Mouse (Mus musculus): ENCODE data around the gene Slitrk5. TPM values are rescaled to one million over a fixed set of nuclear protein-coding genes. Genes with fewer than 3 reads are reported as not detected.
"Not testable (repeated sequence)": the region's sequence is repeated elsewhere in the genome, so short reads cannot be mapped to it uniquely, and the experiment has no call there.

Slitrk5 gene
- 0.05 TPM in 2 replicates for polyA plus RNA-seq (2015; fragmentation: Nextera tagmentation; extraction: Ambion mirVana)

DNA sequence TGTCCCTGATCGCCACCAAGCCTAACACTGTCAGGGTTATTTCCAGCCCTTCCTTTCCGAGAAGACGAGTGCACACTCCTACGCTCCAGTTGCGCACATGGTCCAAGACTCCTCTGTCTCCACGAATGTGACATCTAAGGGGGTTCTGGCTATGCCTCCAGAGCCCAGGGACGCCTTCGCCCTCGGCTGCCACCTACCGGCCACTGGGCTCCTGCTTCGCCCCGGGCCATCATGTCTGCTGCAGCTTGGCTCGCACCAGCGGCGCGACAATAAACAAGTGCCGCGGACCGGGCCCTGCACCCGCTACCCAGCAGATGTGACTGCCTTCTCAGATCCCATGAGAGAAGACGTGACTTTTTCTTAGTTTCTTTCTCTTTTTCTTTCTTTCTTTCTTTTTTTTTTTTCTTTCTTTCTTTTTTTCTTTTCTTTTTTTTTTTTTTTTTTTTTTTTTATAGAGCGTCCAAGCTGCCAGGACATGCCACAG is at the start of gene Slitrk5:
TSS of gene Slitrk5 (plus strand) at position 434 of the 484 bp plus-strand sequence.
- peak within 1 kb of the TSS; percentile 72 for H3K4me2 ChIP-seq
- H3K4me1 ChIP-seq (replicated peaks) = no peaks in the 10 kb centered on the region
- 3% methylated on average over 22 of the region's 22 CpGs for WGBS (ENCODE audit: insufficient replicate concordance)
- H3K27ac ChIP-seq = no peak within 1 kb of the TSS
- no peak within 1 kb of the TSS for H3K9ac ChIP-seq
- no peaks in the 10 kb centered on the region for H3K36me3 ChIP-seq
- DNase-seq = peak; percentile 25
- peak within 1 kb of the TSS; percentile 51 for H3K4me3 ChIP-seq (replicated peaks)
- no peaks in the 10 kb centered on the region for H3K9me3 ChIP-seq (replicated peaks)
- peak; percentile 71 for ATAC-seq (ENCODE audit: low read depth)
- peaks cover 56% of the 10 kb centered on the region for H3K27me3 ChIP-seq

DNA sequence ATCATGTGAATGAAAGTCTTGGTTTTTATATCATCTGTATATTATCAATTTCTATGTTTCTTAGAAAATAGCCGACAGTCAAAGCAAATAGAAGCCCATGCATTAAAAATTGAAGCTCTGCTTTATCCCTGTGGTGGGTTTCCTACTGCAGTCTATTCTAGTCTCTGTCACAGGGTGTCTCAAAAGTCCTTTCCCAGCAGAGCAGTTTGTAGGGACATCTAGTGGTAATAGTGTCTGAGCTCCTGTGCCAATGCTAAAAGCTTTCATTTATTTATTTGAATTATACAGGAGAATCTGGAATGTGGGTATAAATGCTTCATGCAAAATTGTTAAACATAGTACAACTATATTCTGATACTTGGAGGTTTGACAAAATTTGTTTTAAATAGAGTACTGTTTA is 2.0 kb upstream of the Slitrk5 start:
- ATAC-seq (ENCODE audit: low read depth) (no peak), DNase-seq (no peak)
- Histone ChIP-seq H3K4me2 (no peak overlapping the region), H3K4me1 (replicated peaks) (no peaks in the 10 kb centered on the region), H3K27me3 (peaks cover 40% of the 10 kb centered on the region), H3K36me3 (no peaks in the 10 kb centered on the region), H3K27ac (no peak overlapping the region), H3K9ac (no peak overlapping the region), H3K4me3 (replicated peaks) (no peak overlapping the region), H3K9me3 (replicated peaks) (no peaks in the 10 kb centered on the region)
- WGBS (ENCODE audit: insufficient replicate concordance) = 37% methylated on average over 1 of the region's 1 CpGs

DNA sequence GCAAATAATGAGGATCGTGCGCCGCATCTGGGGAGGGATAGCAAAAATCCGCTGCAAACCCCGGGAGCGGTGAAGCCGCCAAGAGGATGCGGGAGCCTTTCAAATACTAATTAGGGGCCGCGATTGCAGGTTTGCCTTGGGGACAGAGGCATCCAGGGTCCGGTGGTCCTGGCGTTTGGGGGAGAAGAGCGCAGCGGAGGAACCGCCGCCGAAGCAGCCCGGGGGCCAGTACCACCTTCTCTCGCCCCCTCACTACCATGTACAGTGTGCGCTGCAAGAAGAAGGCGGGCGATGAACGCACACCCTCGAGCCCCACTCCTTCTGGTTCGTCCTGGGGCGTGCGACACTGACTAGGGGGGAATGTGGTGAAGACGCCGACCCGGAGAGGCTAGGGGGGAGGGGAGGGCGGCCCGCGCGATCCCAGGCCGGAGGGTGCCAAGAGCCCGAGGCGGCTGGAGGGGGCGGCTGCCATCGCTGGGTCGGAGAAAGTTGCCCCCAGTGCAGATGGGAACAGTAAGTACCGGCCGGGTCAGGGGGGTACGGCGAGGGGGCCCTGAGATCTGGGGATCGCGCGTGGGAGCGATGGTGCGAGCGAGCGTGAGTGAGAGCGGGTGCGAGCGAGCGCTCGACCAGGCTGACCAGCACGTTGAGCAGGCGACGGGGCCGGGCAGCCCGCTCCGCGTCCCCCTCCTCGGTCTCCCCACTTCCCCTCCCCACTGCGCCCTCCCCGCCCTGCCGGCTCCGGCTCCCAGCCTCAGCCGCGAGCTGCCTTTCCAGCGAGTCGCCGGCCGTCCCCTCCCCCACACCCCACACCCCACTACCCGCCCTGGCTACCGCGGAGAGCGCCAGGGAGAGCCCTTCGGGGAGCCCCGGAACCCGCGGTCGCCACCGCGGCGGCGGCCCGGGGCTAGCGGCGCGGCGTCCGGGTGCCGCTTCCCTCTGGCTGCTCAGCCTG is 591 bp downstream of the Slitrk5 start:
- H3K9ac ChIP-seq = no peak overlapping the region
- peaks cover 64% of the 10 kb centered on the region for H3K27me3 ChIP-seq
- H3K4me3 ChIP-seq (replicated peaks) = peak overlapping the region; percentile 51
- WGBS (ENCODE audit: insufficient replicate concordance) = under 1% methylated on average over 84 of the region's 94 CpGs
- H3K27ac ChIP-seq = no peak overlapping the region
- H3K9me3 ChIP-seq (replicated peaks) = no peaks in the 10 kb centered on the region
- DNase-seq = no peak
- ATAC-seq (ENCODE audit: low read depth) = peak; percentile 54
- H3K4me2 ChIP-seq = peak overlapping the region; percentile 72
- H3K36me3 ChIP-seq = no peaks in the 10 kb centered on the region
- H3K4me1 ChIP-seq (replicated peaks) = no peaks in the 10 kb centered on the region

DNA sequence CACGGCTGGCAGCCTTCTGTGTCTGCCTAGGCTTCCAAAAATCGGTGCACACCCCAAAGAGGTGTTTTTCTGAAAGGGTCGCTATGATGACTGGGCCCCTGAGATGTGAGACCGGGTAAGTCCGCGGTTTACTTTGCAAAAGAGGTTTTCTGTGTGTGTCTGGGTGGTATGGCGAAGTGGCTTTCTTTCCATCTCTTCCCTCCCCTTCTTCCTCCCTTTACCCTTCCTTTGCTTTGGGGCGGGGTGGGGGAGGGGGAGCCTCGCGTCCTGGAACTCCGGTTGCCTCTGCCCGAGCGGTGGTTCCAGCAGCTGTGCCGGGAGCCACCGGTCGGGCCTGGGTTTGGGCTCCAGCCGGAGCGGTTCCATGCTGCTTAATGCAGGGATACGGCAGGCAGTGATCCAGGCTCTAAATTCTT is 1.3 kb downstream of the Slitrk5 start:
- ATAC-seq (ENCODE audit: low read depth) (no peak), DNase-seq (no peak)
- Histone ChIP-seq H3K9ac (no peak overlapping the region), H3K36me3 (no peaks in the 10 kb centered on the region), H3K9me3 (replicated peaks) (no peaks in the 10 kb centered on the region), H3K4me2 (peak overlapping the region; percentile 72), H3K27ac (no peak overlapping the region), H3K4me3 (replicated peaks) (peak overlapping the region; percentile 51), H3K27me3 (peaks cover 70% of the 10 kb centered on the region), H3K4me1 (replicated peaks) (0 out of 2 replicates have a peak, but pooled peaks cover 2% of the 10 kb centered on the region)
- under 1% methylated on average over 19 of the region's 19 CpGs for WGBS (ENCODE audit: insufficient replicate concordance)

DNA sequence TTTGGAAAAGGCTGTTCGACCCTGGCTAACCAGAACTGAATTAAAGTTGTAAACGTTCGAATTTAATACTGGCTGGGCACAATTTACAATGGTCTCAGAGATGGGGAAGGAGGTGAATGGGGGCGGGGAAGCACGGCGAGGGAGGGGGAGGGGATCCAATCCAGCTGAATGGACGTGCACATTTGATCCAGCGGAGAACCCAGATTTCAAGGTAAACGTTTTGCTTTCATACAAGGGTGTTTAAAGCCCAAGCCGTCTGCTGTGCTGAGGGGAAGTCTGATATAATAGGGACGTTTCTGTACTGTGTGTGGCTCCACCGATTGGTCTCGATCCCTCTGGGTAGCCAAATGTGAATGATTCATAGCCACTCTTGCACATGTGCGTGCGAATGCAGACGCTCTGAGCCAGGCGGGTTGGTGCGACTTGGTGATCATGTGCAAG is 2.0 kb downstream of the Slitrk5 start:
- Histone ChIP-seq H3K9me3 (replicated peaks) (no peaks in the 10 kb centered on the region), H3K36me3 (no peaks in the 10 kb centered on the region), H3K4me2 (peak overlapping the region; percentile 72; the same call in 1 of the 2 replicates), H3K27ac (no peak overlapping the region), H3K4me1 (replicated peaks) (0 out of 2 replicates have a peak, but pooled peaks cover 5% of the 10 kb centered on the region), H3K27me3 (peaks cover 77% of the 10 kb centered on the region), H3K4me3 (replicated peaks) (no peak overlapping the region), H3K9ac (no peak overlapping the region)
- no peak for DNase-seq
- WGBS (ENCODE audit: insufficient replicate concordance) = under 1% methylated on average over 18 of the region's 18 CpGs
- ATAC-seq (ENCODE audit: low read depth) = no peak

DNA sequence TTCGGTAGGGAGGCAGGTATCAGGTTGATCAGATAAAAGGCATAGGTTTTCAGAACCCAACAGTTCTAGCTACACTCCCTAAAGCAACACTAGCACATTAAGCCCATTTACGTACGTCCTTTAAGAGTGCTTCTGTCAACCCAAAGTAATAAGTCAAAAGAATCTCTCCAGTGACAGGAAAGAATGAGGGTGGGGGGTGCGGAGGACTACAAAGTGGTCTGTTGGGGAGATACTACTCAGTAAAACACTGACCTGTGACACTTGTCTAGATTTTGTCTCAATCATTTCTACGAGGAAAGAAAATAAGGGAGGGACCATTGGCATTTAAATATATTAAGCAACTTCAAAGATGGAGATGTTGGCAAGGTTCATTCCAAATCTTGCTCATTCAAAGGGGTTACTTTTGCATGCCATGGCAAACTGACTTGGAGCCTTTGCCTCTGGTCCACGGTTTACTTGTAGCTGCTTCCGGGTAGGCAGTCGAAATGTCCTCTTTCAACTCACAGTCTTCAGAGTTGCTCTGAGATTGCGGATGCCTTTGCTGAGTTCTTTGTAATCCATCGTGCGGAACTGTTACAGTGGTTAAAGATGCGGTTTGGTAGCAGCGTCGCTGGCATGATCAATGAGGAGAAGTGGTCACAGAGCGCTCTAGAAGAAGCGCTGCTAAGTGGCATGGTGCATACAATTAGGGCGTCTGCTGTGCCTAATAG is 2.6 kb downstream of the Slitrk5 start:
- H3K36me3 ChIP-seq = no peaks in the 10 kb centered on the region
- no peaks in the 10 kb centered on the region for H3K9me3 ChIP-seq (replicated peaks)
- no peak overlapping the region for H3K4me3 ChIP-seq (replicated peaks)
- H3K27me3 ChIP-seq = peaks cover 81% of the 10 kb centered on the region
- H3K4me2 ChIP-seq = no peak overlapping the region
- ATAC-seq (ENCODE audit: low read depth) (no peak), DNase-seq (no peak)
- H3K27ac ChIP-seq = no peak overlapping the region
- 7% methylated on average over 17 of the region's 17 CpGs for WGBS (ENCODE audit: insufficient replicate concordance)
- no peak overlapping the region for H3K9ac ChIP-seq
- 0 out of 2 replicates have a peak, but pooled peaks cover 5% of the 10 kb centered on the region for H3K4me1 ChIP-seq (replicated peaks)

DNA sequence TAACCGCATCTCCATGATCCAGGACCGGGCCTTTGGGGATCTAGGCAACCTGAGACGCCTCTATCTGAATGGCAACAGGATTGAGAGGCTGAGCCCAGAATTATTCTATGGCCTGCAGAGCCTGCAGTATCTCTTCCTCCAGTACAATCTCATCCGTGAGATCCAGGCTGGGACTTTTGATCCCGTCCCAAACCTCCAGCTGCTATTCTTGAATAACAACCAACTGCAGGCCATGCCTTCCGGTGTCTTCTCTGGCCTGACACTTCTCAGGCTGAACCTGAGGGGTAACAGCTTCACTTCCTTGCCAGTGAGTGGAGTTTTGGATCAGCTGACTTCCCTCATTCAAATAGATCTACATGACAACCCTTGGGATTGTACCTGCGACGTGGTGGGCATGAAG is 5.4 kb downstream of the Slitrk5 start:
- Histone ChIP-seq H3K4me2 (no peak overlapping the region), H3K27ac (no peak overlapping the region), H3K27me3 (peaks cover 69% of the 10 kb centered on the region), H3K4me3 (replicated peaks) (no peak overlapping the region), H3K4me1 (replicated peaks) (0 out of 2 replicates have a peak, but pooled peaks cover 5% of the 10 kb centered on the region), H3K36me3 (no peaks in the 10 kb centered on the region), H3K9me3 (replicated peaks) (no peaks in the 10 kb centered on the region), H3K9ac (no peak overlapping the region)
- ATAC-seq (ENCODE audit: low read depth) (no peak), DNase-seq (no peak)
- WGBS (ENCODE audit: insufficient replicate concordance) = 48% methylated on average over 8 of the region's 8 CpGs

DNA sequence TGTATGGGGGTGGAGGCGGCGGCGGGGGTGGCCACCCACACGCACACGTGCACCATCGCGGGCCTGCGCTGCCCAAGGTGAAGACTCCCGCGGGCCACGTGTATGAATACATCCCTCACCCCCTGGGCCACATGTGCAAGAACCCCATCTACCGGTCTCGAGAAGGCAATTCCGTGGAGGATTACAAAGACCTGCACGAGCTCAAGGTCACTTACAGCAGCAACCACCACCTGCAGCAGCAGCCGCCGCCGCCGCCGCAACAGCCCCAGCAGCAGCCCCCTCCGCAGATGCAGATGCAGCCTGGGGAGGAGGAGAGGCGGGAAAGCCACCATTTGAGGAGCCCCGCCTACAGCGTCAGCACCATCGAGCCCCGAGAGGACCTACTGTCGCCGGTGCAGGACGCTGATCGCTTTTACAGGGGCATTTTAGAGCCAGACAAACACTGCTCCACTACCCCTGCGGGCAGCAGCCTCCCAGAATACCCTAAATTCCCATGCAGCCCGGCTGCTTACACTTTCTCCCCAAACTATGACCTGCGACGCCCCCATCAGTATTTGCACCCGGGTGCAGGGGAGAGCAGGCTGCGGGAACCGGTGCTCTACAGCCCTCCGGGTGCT is 6.3 kb downstream of the Slitrk5 start:
- H3K4me1 ChIP-seq (replicated peaks) = 0 out of 2 replicates have a peak, but pooled peaks cover 5% of the 10 kb centered on the region
- peak overlapping the region; percentile 55 for H3K4me2 ChIP-seq
- H3K27ac ChIP-seq = no peak overlapping the region
- no peaks in the 10 kb centered on the region for H3K9me3 ChIP-seq (replicated peaks)
- peaks cover 60% of the 10 kb centered on the region for H3K27me3 ChIP-seq
- H3K36me3 ChIP-seq = no peaks in the 10 kb centered on the region
- peak overlapping the region; percentile 37 for H3K4me3 ChIP-seq (replicated peaks)
- no peak overlapping the region for H3K9ac ChIP-seq
- ATAC-seq (ENCODE audit: low read depth) (no peak), DNase-seq (no peak)
- 2% methylated on average over 36 of the region's 38 CpGs for WGBS (ENCODE audit: insufficient replicate concordance)

DNA sequence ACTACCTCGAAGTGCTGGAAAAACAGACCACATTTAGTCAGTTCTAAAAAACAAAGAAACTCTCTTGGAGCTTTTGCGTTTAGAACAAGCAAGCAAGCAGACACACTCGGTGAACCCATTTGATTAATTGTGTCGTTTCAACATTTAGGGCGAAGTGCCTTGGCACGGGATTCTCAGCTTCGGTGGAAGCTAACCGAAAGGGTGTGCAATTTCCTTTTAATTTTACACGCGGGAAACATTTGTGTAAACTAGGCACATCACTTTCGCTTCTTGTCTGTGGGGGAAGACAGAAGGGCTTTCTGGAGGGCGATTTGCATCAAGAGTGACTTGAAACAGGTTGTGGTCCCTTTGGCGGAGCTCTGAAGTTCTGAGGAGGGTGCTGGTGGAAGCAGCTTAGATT is 6.9 kb downstream of the Slitrk5 start:
- Histone ChIP-seq H3K27ac (no peak overlapping the region), H3K9ac (no peak overlapping the region), H3K4me3 (replicated peaks) (peak overlapping the region; percentile 37), H3K4me1 (replicated peaks) (0 out of 2 replicates have a peak, but pooled peaks cover 5% of the 10 kb centered on the region), H3K36me3 (no peaks in the 10 kb centered on the region), H3K9me3 (replicated peaks) (no peaks in the 10 kb centered on the region), H3K27me3 (peaks cover 54% of the 10 kb centered on the region), H3K4me2 (peak overlapping the region; percentile 55)
- WGBS (ENCODE audit: insufficient replicate concordance) = 4% methylated on average over 13 of the region's 13 CpGs
- DNase-seq (no peak), ATAC-seq (ENCODE audit: low read depth) (no peak)

DNA sequence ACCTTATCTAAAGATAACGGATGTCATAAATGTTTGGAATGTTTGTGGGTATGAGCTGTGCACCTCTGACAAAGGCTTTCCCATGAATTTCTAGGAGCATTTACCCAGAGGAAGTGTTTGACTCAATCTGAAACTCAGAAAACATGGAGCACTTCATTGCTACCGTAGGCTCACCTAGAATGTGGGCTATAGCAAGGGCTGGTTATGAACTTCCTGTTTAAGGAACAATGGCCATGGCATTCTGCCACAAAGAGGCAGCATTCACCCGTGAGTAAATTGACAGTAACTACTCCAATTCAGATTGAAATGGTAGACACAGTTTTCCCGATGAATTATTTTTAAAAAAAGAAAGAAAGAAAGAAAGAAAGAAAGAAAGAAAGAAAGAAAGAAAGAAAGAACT is 8.6 kb downstream of the Slitrk5 start:
- no peaks in the 10 kb centered on the region for H3K9me3 ChIP-seq (replicated peaks)
- no peak overlapping the region for H3K4me2 ChIP-seq
- 0 out of 2 replicates have a peak, but pooled peaks cover 5% of the 10 kb centered on the region for H3K4me1 ChIP-seq (replicated peaks)
- no peak overlapping the region for H3K9ac ChIP-seq
- DNase-seq = no peak
- no peak for ATAC-seq (ENCODE audit: low read depth)
- no peak overlapping the region for H3K4me3 ChIP-seq (replicated peaks)
- no peak overlapping the region for H3K27ac ChIP-seq
- WGBS (ENCODE audit: insufficient replicate concordance) = 42% methylated on average over 4 of the region's 4 CpGs
- H3K27me3 ChIP-seq = peaks cover 39% of the 10 kb centered on the region
- no peaks in the 10 kb centered on the region for H3K36me3 ChIP-seq

DNA sequence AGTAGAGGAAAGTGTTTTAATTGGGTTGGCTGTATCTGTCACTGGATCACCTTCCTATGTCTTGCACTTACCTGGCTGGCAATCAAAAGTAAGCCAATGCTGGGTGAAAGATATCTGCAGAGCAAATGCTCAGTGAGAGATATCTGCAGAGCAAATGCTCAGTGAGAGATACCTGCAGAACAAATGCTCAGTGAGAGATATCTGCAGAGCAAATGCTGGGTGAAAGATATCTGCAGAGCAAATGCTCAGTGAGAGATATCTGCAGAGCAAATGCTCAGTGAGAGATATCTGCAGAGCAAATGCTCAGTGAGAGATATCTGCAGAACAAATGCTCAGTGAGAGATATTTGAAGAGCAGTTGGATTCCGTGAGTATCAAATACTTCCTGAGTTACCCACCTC is 15.2 kb downstream of the Slitrk5 start:
- not testable (repeated sequence) for H3K27me3 ChIP-seq; H3K4me3 ChIP-seq (replicated peaks)
- 43% methylated on average over 1 of the region's 1 CpGs for WGBS (ENCODE audit: insufficient replicate concordance)

More for the DNA sequence above, 15.2 kb downstream of the Slitrk5 start:
- not testable (repeated sequence) for DNase-seq; H3K9me3 ChIP-seq (replicated peaks); H3K36me3 ChIP-seq; H3K4me2 ChIP-seq; H3K4me1 ChIP-seq (replicated peaks); ATAC-seq (ENCODE audit: low read depth); H3K9ac ChIP-seq; H3K27ac ChIP-seq
